Mouse (Mus musculus) layer of hippocampus, postnatal 25 days (tissue): Measurements from ENCODE around the gene Pitpnm3. TPM values are rescaled to one million over a fixed set of nuclear protein-coding genes. Genes with fewer than 3 reads are reported as not detected.
"Not testable (repeated sequence)": the region's sequence is repeated elsewhere in the genome, so short reads cannot be mapped to it uniquely, and the experiment has no call there.

ENCODE experiments used
- DNase-seq, 2 experiments: peaks; one replicate each; pipeline ENCODE4 v3.0.0; 2022; ENCODE audit warnings: mixed read lengths in 2 of 2, low spot score in 1 of 2; ENCODE audit errors: extremely low spot score in 1 of 2
- total RNA-seq, 2 experiments: library from RNA; stranded (reverse); gene quantifications; 2 replicates each; pipeline ENCODE4 v1.2.3; 2021

The Pitpnm3 gene
- total RNA-seq = 10 to 100 TPM; 25.0 to 27.9 TPM

DNA sequence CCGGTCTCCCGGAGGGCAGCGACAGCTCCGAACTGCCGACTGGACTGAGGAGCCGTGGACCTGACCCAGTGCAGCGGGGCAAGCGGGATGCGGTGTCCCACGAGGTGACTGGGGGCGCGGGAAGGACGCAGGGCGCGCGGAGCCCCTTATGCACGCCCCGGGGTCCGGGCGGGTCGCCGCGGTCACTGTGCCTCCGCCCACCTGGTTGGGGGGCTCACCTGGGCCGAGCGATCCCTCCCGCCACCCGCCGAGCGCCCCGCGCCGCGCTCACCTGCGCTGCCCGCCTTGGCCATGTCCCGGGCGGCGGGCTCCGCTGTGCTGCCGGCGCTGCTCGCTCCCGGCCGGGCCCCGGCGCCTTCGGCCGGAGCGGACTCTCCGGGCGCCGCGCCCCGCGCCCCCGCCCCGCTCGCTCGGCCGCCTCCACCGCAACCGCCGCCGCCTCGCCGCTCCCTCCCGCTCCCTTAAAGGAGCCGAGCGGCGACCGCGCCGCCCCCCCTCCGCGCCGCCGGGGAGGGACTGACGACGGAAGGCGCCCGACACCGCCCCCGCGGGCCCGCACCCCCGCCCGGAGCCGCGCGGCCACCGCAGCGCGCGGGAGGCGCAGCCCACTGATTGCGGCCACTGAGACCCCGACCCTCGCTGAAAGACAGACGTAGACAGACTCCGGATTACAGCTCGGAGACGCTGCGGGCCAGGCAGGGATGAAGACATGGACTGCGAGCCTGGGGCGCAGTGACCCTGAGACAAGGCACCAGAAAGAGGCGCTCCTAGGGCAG lies at the start of gene Pitpnm3:
Pitpnm3 (minus strand) TSS at position 396 of the 776 bp plus-strand sequence.
- DNase-seq = peak in 1 of 2 experiments; percentile 46

DNA sequence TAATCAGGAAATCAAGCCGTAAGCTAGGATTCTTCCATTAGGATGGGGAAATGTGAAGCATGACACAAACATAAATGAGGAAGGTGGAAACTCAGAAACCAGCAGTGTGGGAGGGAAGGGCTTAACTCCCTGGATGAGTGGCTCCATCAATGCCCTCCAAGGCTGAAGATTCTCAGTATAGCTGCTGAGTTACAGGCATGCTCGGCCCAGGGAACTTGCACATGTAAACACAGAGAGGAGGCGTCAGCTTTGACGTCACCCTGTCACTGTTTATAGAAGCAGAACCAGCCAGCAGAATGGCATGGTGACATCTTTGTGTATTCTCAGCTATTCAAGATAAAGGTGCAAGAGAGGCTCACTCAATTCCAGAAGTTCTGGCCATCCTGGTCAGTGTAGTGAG lies 48.7 kb upstream of the Pitpnm3 start:
- no peak for DNase-seq

DNA sequence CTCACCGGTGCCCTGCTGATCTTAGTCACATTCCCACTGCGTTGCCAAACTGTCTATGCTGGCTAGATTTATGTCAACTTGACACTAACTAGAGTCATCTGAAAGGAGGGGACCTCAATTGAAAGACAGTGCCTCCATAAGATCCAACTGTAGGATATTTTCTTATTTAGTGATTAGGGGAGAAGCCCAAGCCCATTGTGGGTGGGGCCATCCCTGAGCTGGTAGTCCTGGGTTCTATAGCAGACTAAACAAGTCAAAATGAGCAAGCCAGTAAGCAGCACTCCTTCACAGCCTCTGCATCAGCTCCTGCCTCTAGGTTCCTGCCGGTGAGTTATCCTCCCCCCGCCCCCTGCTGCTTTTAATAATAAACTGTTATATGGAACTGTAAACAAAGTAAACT lies 45.6 kb upstream of the Pitpnm3 start:
- DNase-seq = no peak

DNA sequence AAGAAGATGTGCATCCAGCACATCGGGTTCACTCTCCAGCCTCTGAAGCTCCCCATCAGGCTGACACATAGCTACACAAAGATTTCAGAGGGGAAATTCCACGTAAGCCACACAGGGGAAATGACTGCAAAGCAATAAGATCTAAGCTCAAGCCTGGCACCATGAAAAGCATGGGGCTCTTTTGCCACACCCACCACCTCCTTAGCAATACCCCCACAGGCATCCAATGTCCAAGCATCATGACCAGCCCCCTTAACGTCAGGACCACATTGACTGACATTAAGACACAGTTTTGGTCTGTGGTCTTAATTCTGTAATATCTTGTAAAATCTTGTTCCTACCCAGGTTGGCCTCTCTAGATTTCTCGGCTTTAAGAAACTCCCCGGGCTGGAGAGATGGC lies 45.0 kb upstream of the Pitpnm3 start:
- no peak for DNase-seq

DNA sequence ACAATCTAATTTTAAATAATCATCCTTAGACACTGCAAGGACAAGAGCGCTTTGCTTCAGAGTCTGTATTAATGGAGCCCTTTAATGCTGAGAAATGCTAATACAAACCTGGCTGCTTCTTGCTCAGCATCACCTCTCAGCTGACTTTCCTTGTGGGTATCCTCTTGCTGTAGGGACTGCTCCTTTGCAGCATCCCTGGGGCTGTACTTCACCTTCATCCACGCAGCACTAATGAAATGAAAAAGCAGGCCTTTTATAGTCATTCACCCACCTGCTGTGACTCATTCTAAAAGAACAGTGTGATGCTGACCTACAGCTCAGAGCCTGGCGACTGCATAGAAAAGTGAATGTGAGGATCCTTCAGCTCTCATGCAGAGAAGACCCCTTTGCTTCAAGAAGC lies 41.0 kb upstream of the Pitpnm3 start:
- DNase-seq = no peak

DNA sequence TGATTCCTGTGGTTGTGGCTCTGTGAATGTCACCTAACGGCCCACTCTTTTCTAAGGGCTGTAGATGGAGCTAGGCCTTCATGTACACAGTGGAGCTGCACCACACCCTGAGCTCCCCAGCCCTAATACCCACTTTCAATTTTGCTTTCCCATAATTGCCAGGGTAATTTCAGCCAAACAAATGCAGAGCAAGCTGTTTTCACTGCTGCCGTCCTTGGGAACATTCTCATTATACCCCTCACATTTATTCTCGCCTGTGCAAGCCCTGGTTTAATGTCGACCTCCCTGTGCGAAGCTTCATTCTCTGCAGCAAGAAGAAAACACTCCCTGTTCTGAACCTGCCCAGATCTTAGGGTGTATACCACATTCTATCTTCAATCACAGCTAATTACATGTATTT lies 40.4 kb upstream of the Pitpnm3 start:
- no peak for DNase-seq

DNA sequence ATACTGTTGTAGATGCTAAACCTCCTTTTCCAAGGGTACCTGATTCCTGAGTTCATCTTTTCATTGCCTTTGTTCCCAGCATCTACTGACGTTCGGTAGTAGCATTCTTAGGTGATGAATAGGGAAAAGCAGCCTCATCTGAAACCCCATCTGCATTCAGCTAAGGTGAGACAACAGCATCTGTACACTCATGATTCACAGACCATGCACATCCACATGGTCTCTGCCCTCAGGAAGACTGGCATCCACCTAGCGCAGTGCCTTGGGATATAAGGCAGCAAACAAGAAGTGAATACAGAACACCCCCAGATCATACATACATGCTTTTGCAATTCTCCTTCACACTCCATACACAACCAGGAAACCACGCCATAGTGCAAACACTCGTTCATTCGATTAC lies 39.1 kb upstream of the Pitpnm3 start:
- no peak for DNase-seq

DNA sequence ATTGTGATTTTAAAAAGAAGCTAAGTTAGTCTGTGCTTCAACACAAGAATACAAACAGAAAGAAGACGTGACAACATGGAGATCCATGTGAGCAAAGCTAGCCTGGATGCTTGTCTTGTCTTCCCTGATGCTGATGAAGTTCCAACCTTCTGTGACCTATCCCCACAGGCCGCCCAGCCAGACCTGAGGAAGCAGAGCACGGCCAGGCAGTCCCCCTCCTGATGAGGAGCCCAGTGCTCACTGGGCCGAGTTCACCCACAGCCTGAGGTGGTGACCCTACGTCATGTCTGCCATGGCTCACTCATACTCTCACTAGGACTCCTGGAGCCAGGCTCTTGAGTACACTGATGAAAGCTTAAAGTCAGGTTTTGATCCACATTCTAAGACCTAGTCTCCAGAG lies 37.9 kb upstream of the Pitpnm3 start:
- DNase-seq = no peak

DNA sequence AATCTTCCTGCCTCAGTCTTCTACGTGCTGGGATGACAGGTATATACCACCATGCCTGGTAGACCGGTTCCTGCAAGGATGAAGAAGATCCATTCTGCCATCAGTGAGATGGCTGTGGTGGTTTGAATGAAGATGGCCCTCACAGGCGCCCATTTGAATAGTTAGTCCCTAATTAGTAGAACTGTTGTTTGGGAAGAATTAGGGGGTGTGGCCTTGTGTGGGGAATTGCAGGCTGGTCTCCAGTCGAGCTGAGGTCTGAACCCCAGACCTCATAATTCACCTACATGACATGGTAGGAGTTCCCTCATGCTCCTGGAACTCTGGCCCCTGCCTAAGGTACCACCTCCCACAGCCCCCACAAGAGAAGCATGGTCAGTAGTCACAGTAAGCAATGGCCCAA lies 36.3 kb upstream of the Pitpnm3 start:
- DNase-seq = not testable (repeated sequence)

DNA sequence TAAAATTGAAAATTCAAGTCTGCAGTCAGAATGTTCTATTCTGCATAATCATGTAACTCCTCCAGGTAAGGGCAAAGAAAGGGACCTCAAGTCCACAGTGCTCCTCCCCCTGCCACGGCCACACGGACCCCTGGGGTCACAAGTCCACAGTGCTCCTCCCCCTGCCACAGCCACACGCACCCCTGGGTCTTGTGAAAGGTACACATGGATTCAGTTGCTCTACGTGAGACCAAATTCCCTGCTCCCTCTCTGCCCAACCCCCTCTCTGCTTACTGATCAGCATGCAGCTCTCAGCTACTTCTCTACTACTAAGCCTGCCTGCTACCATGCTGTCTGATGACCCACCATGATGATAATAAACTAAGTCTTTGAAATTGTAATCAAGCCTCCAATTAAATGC lies 34.3 kb upstream of the Pitpnm3 start:
- no peak for DNase-seq

DNA sequence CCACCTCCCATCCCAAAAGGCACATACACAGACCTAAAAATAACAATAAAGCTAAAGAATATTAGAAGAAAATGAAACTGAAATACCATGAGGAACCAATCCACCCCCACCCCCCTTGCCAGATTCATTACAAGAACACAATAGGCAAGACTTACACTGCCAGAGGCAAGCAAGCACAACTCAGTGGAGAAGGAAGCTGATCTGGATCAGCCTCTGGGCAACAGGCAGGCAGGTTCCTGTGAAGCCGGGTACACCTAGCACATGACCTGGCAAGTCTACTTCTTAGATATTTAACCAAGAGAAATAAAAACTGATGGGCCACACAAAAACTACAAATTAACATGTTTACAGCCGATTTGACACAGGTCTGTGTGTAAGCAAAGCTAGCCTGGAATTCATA lies 27.6 kb upstream of the Pitpnm3 start:
- DNase-seq = no peak

DNA sequence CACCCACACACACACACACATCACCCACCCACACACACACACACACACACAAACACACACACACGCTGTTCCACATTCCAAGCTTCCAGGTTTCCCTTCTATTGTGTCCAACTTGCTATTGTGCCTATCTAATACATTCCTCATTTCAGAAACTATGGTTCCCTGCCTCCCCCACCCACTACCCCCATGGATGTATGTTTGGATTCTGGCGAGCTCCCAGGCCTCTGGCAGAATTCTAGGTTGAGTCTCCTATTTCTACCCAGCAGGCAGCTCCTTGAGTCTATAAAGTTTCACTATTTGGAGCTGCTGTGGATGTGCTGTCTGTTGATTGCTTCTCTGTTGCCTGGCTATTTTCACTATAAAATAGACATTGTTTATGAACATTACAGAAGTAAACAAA lies 21.0 kb upstream of the Pitpnm3 start:
- DNase-seq = no peak

DNA sequence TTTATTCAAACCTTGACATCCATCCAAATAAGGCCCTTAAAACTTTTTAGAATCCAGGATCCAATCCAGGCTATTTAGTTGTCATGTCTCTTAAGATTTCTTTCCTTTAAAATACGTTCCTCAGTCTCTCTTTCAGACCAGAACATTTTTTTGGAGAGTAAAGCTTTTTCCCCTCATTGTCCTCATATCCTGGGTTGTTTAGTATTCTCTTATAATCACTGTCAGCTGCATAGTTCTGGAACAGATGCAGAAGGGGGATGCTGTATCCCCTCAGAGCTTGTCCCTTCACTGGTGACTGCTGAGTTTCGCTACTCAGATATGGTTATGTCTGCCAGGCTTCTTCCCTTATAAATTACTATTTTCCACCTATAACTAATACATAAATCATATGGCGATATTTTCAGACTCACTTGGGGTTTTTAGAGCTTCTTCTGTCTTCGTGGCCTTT lies 20.4 kb upstream of the Pitpnm3 start:
- DNase-seq = no peak

DNA sequence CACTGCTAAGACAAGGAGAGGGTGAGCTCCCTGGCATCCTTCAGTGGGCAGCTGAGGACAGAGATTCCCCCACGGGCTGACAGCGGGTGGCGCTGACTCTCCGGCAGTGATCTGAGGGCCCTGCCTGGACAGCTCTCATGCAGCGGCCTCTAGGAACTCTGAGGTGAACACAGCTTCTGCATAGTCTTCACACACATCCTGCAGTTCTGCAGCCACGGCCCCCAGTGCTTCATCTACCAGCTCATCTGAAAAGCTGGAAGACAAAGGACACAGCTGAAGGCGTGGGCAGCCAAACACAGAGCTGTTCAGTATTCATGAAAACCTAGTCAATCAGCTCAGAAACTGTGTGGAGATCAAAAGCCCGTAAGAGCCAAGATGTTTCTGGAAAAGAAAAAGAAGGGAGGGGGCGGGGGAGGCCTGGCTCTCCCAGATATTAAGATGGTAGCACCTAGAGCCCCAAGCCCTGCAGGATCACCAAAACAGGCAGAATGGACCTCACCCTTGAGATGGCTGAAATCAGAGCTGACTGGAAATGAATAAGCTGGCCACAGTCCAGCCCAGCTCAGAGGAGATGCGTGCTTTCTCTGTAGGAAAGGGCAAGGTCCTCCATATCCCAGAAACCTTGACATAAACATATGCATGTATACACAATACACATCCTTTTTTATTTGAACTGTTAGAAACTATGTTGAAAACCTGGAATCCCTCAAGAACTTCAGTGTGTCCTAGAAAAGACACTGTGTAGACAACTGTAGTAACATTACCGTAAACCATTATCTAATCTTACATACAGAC lies 19.8 kb upstream of the Pitpnm3 start:
- DNase-seq = peak in 1 of 2 experiments; percentile 37

DNA sequence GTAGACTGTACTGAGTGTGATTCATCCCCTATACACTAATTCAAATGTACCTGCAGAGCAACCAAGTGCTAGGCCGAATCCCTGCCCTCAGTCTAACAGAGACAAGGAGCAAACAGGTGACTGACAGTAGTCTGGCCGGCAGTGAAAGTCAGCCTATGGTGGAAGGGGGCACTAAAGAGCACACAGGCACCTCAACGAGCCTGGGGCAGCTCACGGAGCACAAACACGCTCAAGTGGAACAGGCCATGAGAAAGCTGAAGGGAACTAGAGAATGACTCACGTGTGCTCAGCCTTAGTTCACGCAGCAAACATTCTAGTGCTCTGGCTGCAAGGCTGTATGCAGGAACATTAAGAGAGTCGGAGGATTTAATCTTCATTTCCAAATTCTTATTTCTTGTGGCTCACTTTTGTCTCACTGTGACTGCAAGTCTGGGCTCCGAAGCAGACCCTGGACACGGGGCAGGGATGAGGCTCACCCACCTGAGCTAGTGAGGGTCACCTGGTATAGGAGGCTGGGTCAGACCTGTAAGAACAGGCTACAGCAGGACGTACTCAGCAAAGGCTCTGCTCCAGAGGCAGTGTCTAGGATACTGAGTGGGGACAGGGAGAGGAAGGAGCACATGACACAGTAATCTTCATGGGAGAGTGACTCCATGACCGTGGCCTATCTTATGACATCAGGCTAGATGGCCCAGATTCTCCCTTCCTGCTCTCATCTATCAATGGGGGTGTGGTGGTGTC lies 17.7 kb upstream of the Pitpnm3 start:
- no peak for DNase-seq

DNA sequence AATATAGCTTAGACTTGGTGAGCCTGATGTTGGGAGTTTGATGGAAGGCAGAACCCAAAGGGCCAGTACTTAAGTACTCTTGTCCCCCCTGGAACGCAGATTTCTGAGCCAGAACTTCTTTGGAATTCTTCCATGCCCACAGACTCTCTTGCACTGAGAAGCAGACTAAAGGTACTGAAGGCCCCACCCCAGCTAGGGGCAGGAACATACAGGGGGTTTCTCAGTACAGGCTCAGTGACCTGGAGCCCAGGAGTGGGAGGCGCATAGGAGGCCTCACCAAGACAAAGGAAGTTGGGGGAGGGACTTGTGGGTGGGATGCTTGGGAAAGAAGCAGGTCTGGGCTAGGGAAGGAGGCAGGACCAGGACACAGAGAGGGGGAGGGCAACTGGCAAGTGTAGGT lies 15.5 kb upstream of the Pitpnm3 start:
- DNase-seq = no peak

DNA sequence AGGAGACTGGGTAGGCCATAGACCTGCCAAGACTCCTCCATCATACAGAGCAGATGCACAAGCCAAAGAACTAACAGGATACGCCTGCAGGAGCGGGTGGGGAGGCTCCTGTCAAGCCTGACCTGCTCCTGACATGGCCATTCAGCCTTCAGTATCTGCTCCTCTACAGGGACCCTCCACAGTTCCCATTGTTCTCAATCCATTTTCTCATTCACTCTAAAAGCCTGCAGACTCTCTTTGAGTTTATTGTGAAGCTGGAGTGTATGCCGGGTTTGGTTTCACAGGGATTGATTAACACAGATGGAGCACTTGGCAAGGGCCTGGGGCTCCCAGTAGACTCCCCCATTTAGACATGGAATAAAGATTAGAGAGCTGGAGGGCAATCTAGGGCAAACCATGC lies 12.3 kb upstream of the Pitpnm3 start:
- no peak for DNase-seq

DNA sequence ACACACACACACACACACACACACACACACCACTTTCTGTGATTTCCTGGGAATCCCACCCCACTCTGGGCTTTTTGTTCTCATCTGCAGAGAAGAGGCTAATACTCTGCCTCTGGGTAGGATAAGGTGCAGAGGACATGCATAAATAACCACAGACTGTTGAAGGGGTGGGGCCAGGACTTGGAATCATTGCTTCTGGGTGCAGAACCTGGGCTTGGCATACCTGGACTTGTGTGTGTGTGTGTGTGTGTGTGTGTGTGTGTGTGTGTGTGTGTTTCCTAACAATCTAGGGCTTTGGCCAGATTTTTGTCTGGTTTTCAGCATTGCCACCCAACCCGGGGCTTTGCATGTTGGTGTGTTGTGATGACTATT lies 10.3 kb upstream of the Pitpnm3 start:
- no peak for DNase-seq

DNA sequence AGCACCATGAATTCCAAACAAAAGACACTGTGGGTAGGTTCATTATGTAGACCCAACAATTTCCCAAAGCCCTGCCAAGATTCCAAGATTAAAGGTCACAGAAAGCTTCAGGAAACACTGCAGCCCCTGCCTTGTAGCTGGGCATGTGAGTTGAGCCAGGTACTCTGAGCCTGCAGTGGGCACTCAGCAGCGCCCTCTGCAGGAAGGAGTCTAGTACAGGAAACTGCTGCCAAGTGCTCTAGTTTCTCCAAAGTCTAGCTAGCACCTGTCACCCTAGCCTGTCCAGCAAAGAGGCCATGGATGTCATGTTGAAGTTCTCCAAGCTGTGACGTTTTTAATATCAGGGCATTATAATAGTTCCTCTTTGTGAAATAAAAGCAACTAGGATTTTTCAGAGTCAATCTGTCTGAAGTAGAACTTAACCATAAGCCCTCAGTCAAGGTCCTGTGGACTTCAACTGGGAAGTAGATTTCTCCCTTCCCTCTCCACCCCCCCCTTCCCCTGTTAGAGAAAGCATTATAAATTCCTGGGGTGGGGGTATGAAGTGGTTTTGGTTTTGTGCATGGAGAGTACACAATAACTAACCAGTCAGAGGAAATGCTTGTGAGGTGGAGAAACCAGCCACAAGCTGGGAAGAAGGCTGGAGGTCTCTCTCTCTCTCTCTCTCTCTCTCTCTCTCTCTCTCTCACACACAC lies 9.8 kb upstream of the Pitpnm3 start:
- peak in 1 of 2 experiments; percentile 40 for DNase-seq

DNA sequence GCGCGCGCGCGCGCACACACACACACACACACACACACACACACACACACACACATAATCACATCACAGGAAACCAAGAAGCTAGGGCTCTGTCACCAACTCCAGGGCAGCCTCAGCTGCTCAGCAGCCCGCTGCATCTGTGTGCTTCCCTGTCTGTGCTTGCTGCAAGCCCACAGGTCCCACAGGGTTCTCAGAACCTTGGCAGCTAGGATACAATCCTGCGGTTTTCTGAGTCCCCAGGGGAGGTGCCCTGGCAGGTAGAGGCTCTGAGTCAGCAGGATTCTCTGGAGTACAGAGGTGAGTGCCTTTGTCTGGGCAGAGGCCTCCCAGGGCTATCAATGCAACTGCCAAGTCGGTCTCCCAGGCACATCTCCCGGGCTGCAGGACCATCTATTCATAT lies 7.3 kb upstream of the Pitpnm3 start:
- DNase-seq = no peak

DNA sequence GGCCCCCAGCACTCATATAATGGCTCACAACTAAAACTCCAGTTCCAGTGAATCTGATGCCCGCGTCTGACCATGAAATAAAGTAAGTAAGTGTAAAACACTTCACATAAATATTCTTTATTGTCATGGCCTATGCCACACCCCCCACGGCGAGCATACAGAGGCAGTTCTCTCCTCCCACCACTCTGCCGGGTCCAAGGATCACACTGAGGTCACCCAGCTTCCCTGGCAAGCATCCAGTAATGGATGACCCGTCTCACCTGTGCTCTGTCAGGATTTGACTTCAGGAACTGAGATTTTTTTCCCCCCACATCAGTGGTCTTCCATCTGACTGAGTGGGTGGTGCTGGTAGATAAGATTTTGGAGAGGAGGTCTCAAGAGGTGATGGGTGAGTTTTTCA lies 4.6 kb upstream of the Pitpnm3 start:
- DNase-seq = no peak
